Comparison of ENCODE assay signal across 17 mouse cellular contexts in the genomic region with DNA sequence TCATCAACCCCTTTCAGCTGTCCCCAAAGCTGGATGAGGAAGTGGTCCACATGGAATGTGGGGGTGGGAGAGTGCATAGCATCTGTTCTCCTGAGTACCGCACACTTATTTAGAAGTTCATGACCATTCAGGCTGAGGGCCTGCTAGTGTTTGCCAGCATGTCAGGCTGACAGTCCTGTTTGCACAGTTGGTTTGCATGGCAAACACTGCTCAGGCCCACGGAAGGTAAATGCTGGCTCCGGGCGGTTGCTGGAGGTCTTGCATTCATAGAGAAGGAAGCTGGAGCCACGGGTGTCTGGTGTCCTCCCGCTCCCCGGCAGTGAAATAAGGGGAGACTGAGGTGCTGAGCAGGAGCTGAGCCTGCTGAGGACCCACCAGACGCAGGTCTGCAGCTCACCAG. TPM values are rescaled to one million over a fixed set of nuclear protein-coding genes. Genes with fewer than 3 reads are reported as not detected.
A peak's percentile ranks its signal among the peaks of the same experiment; 100 is the strongest.
DNase-seq lines count a peak whose midpoint lies in the region; ATAC-seq and TF ChIP-seq lines count a peak whose summit lies in the region.
"Had no signal": no experiment of that assay in that cellular context is flagged by ENCODE, and none has a peak within 500 bp of the region (broad histone marks: within the 10 kb centered on the region; RNA-seq: fewer than 3 reads in every experiment).

No protein-coding gene starts in this region.

- H3K27me3 ChIP-seq in forebrain, embryonic 10.5 days (ENCODE audit: poor library complexity, severe bottlenecking): peaks cover 20% of the 10 kb centered on the region
- peaks cover 10% of the 10 kb centered on the region; the same call in 1 of the 2 replicates for H3K27me3 ChIP-seq in forebrain, embryonic 12.5 days
- no peaks in the 10 kb centered on the region; the same call in 1 of the 2 replicates for H3K27me3 ChIP-seq in liver, embryonic 14.5 days (ENCODE audit: control insufficient read depth, insufficient read depth, low read length)
- peaks cover 78% of the 10 kb centered on the region for H3K27me3 ChIP-seq in liver, embryonic 12.5 days (replicated peaks)
- H3K27me3 ChIP-seq in midbrain, embryonic 12.5 days: 0 out of 2 replicates have a peak, but pooled peaks cover 3% of the 10 kb centered on the region
- H3K27me3 ChIP-seq in midbrain, embryonic 10.5 days (ENCODE audit: low read depth, poor library complexity, severe bottlenecking): peaks cover 50% of the 10 kb centered on the region

- peak overlapping the region; percentile 35; the same call in 1 of the 2 replicates for H3K27ac ChIP-seq in forebrain, embryonic 10.5 days
- no peak overlapping the region for H3K27ac ChIP-seq in forebrain, embryonic 12.5 days
- H3K27ac ChIP-seq in liver, embryonic 14.5 days: no peak overlapping the region
- no peak overlapping the region for H3K27ac ChIP-seq in liver, embryonic 12.5 days
- peak overlapping the region; percentile 64; the same call in 1 of the 2 replicates for H3K27ac ChIP-seq in midbrain, embryonic 12.5 days (replicated peaks)
- H3K27ac ChIP-seq in midbrain, embryonic 10.5 days (replicated peaks): no peak overlapping the region
- H3K27ac ChIP-seq: embryonic facial prominence, embryonic 12.5 days; forebrain, embryonic 13.5 days; heart, embryonic 15.5 days; limb, embryonic 12.5 days; liver, embryonic 15.5 days had no signal

- no peak for DNase-seq in forebrain, embryonic 10.5 days (ENCODE audit: extremely low spot score, low spot score)
- DNase-seq in liver, embryonic 14.5 days (ENCODE audit: low read depth in 3 of 3, low spot score in 3 of 3): no peak
- no peak for DNase-seq in midbrain, embryonic 10.5 days (ENCODE audit: low spot score)
- no peak for DNase-seq in spleen, postnatal 10 days (ENCODE audit: low spot score in 2 of 2)
- DNase-seq: cerebellum, adult 2 months; gastrocnemius, postnatal 36 days; heart, postnatal 36 days; kidney, adult 11 months had no signal

- peak; percentile 29 for TF ChIP-seq CTCF in liver, embryonic 14.5 days (IDR thresholded peaks at IDR 0.05; ENCODE audit: low read depth)

- H3K36me3 ChIP-seq in forebrain, embryonic 10.5 days (replicated peaks): no peaks in the 10 kb centered on the region
- H3K36me3 ChIP-seq in forebrain, embryonic 12.5 days (replicated peaks): no peaks in the 10 kb centered on the region
- H3K36me3 ChIP-seq in liver, embryonic 14.5 days (replicated peaks; ENCODE audit: control insufficient read depth, insufficient read depth, low read depth): no peaks in the 10 kb centered on the region
- H3K36me3 ChIP-seq in liver, embryonic 12.5 days: no peaks in the 10 kb centered on the region
- H3K36me3 ChIP-seq in midbrain, embryonic 12.5 days: no peaks in the 10 kb centered on the region
- H3K36me3 ChIP-seq in midbrain, embryonic 10.5 days: no peaks in the 10 kb centered on the region
- H3K36me3 ChIP-seq: embryonic facial prominence, embryonic 12.5 days; heart, embryonic 15.5 days; kidney, embryonic 15.5 days; limb, embryonic 12.5 days; liver, embryonic 15.5 days had no signal

- H3K4me2 ChIP-seq in forebrain, embryonic 12.5 days: no peak overlapping the region
- no peak overlapping the region for H3K4me2 ChIP-seq in liver, embryonic 14.5 days (ENCODE audit: low read depth)
- no peak overlapping the region for H3K4me2 ChIP-seq in liver, embryonic 12.5 days
- no peak overlapping the region for H3K4me2 ChIP-seq in midbrain, embryonic 12.5 days (replicated peaks)
- H3K4me2 ChIP-seq: embryonic facial prominence, embryonic 12.5 days; forebrain, embryonic 13.5 days; heart, embryonic 15.5 days; kidney, embryonic 15.5 days; limb, embryonic 12.5 days; liver, embryonic 15.5 days had no signal

- H3K9ac ChIP-seq in forebrain, embryonic 12.5 days: no peak overlapping the region
- H3K9ac ChIP-seq in liver, embryonic 14.5 days (replicated peaks): no peak overlapping the region
- H3K9ac ChIP-seq in liver, embryonic 12.5 days: no peak overlapping the region
- H3K9ac ChIP-seq in midbrain, embryonic 12.5 days (replicated peaks): no peak overlapping the region
- H3K9ac ChIP-seq: embryonic facial prominence, embryonic 12.5 days; forebrain, embryonic 13.5 days; heart, embryonic 15.5 days; kidney, embryonic 15.5 days; limb, embryonic 12.5 days; liver, embryonic 15.5 days had no signal

- H3K4me1 ChIP-seq in forebrain, embryonic 10.5 days: peaks cover 49% of the 10 kb centered on the region
- H3K4me1 ChIP-seq in forebrain, embryonic 12.5 days: peaks cover 37% of the 10 kb centered on the region
- H3K4me1 ChIP-seq in liver, embryonic 14.5 days (replicated peaks; ENCODE audit: control insufficient read depth in 2 of 2, insufficient read depth in 2 of 2, low read length in 1 of 2): peaks cover 0 to 4% of the 10 kb centered on the region in 2 experiments; a peak in 2 of 4 replicates
- H3K4me1 ChIP-seq in liver, embryonic 12.5 days: peaks cover 12% of the 10 kb centered on the region; the same call in 1 of the 2 replicates
- H3K4me1 ChIP-seq in midbrain, embryonic 12.5 days: peaks cover 30% of the 10 kb centered on the region
- H3K4me1 ChIP-seq in midbrain, embryonic 10.5 days: peaks cover 50% of the 10 kb centered on the region
- H3K4me1 ChIP-seq: liver, embryonic 15.5 days had no signal

- 87% methylated on average over 8 of the region's 8 CpGs for WGBS in forebrain, embryonic 10.5 days
- 89% methylated on average over 8 of the region's 8 CpGs for WGBS in forebrain, embryonic 12.5 days
- WGBS in liver, embryonic 14.5 days (ENCODE audit: insufficient replicate concordance): 55% methylated on average over 8 of the region's 8 CpGs
- WGBS in liver, embryonic 12.5 days (ENCODE audit: insufficient replicate concordance): 56% methylated on average over 8 of the region's 8 CpGs
- whole genome bisulfite sequencing in midbrain, embryonic 12.5 days: 81% methylated on average over 8 of the region's 8 CpGs
- WGBS in midbrain, embryonic 10.5 days: 85% methylated on average over 8 of the region's 8 CpGs

- no peak overlapping the region for H3K4me3 ChIP-seq in forebrain, embryonic 10.5 days
- H3K4me3 ChIP-seq in forebrain, embryonic 12.5 days (replicated peaks): no peak overlapping the region
- H3K4me3 ChIP-seq in liver, embryonic 14.5 days (ENCODE audit: insufficient read depth in 1 of 2, low read depth in 2 of 2, low read length in 2 of 2): no peak overlapping the region
- H3K4me3 ChIP-seq in liver, embryonic 12.5 days: no peak overlapping the region
- H3K4me3 ChIP-seq in midbrain, embryonic 12.5 days: no peak overlapping the region
- H3K4me3 ChIP-seq in midbrain, embryonic 10.5 days: no peak overlapping the region
- H3K4me3 ChIP-seq: embryonic facial prominence, embryonic 12.5 days; forebrain, embryonic 13.5 days; heart, embryonic 15.5 days; kidney, embryonic 15.5 days; limb, embryonic 12.5 days; liver, embryonic 15.5 days had no signal

- H3K9me3 ChIP-seq in forebrain, embryonic 10.5 days: no peaks in the 10 kb centered on the region; the same call in 1 of the 2 replicates
- H3K9me3 ChIP-seq in forebrain, embryonic 12.5 days: no peaks in the 10 kb centered on the region
- H3K9me3 ChIP-seq in liver, embryonic 14.5 days (ENCODE audit: control insufficient read depth, low read length): no peaks in the 10 kb centered on the region
- H3K9me3 ChIP-seq in liver, embryonic 12.5 days (replicated peaks): no peaks in the 10 kb centered on the region
- H3K9me3 ChIP-seq in midbrain, embryonic 12.5 days: no peaks in the 10 kb centered on the region
- H3K9me3 ChIP-seq in midbrain, embryonic 10.5 days (replicated peaks): no peaks in the 10 kb centered on the region
- H3K9me3 ChIP-seq: embryonic facial prominence, embryonic 12.5 days; forebrain, embryonic 13.5 days; heart, embryonic 15.5 days; kidney, embryonic 15.5 days; limb, embryonic 12.5 days; liver, embryonic 15.5 days had no signal

- ATAC-seq in forebrain, embryonic 12.5 days (ENCODE audit: low FRiP score): no peak
- no peak for ATAC-seq in liver, embryonic 14.5 days (ENCODE audit: insufficient read depth)
- no peak for ATAC-seq in liver, embryonic 12.5 days
- ATAC-seq in midbrain, embryonic 12.5 days (ENCODE audit: low FRiP score, low read depth): no peak
- ATAC-seq: forebrain, embryonic 13.5 days had no signal

- no peak for TF ChIP-seq EP300 in liver, embryonic 14.5 days (IDR thresholded peaks at IDR 0.05; ENCODE audit: low read depth)

RNA-seq across cellular contexts. Expression of a gene that starts 53.7 kb away (rescaled TPM):
- 1.0 and 1.2 TPM in 2 replicates for polyA plus RNA-seq in forebrain, embryonic 10.5 days (2016; fragmentation: Nextera tagmentation; extraction: Ambion mirVana)
- 3.3 and 3.4 TPM in 2 replicates for polyA plus RNA-seq in forebrain, embryonic 12.5 days (2016; fragmentation: Nextera tagmentation; extraction: Ambion mirVana)
- 0.06 and 0.08 TPM in 2 replicates for polyA plus RNA-seq in liver, embryonic 14.5 days (2012; rRNA removed)
- polyA plus RNA-seq in liver, embryonic 14.5 days (2014; fragmentation: Nextera tagmentation; extraction: Ambion mirVana): not detected in 2 replicates
- polyA plus RNA-seq in liver, embryonic 12.5 days (2016; fragmentation: Nextera tagmentation; extraction: Ambion mirVana): 0.02 and 0.13 TPM in 2 replicates
- 3.7 and 4.1 TPM in 2 replicates for polyA plus RNA-seq in midbrain, embryonic 12.5 days (2016; fragmentation: Nextera tagmentation; extraction: Ambion mirVana)
- polyA plus RNA-seq in midbrain, embryonic 10.5 days (2016; fragmentation: Nextera tagmentation; extraction: Ambion mirVana): 1.00 and 1.7 TPM in 2 replicates

Comparison
In these comparisons a context has a peak if more than half of its experiments do, and no peak if none do; other contexts are left out.
1. H3K27ac ChIP-seq: peak in forebrain, embryonic 10.5 days (single experiment) and midbrain, embryonic 12.5 days (single experiment); none in forebrain, embryonic 12.5 days (single experiment), liver, embryonic 14.5 days (single experiment), liver, embryonic 12.5 days (single experiment) and midbrain, embryonic 10.5 days (single experiment).